Mouse (Mus musculus) bone marrow, adult 2 months (tissue): Measurements from ENCODE around the gene Pde4a.

Experiments
- CTCF ChIP-seq: fragments of 200-500 bp; IDR thresholded peaks from 2 replicates; pipeline ENCODE4 v1.5.1; 2011; ENCODE audit warnings: low read length, control low read depth; ENCODE audit not compliant: control insufficient read depth, insufficient read depth
- POLR2A ChIP-seq: fragments of 200-500 bp; IDR thresholded peaks from 2 replicates; pipeline ENCODE4 v1.6.1; 2011; ENCODE audit warnings: low read depth, mild to moderate bottlenecking, control low read depth, low read length, borderline replicate concordance; ENCODE audit not compliant: control insufficient read depth

DNA sequence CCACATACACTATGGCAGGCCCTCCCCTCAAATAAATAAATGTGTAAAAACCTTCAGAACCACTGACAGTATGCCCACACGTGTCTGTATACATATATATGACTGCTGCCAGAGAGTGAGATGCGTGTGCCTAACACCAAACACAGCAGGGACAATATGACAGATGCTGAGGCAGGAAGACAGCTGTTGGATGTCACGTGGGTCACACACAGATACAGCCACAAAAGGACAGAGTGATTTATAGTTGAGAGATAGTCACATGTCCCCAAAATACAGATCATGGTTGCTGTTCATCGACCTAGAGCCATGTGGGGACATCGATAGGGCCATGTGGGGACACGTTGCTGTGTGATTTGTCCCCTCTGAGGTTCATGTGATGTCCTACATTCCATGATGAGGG is 48.4 kb upstream of the Pde4a start:
- TF ChIP-seq POLR2A (no peak), CTCF (no peak)
